Mouse (Mus musculus) CD4-positive, CD25-positive, alpha-beta regulatory T cell, adult 2 months (primary cell): ENCODE results near the gene Acer1.
"Not testable (repeated sequence)": the region's sequence is repeated elsewhere in the genome, so short reads cannot be mapped to it uniquely, and the experiment has no call there.

Experiments
- DNase-seq: peaks from one replicate; pipeline ENCODE4 v3.0.0-alpha.2; 2012; ENCODE audit warnings: low read depth, low spot score

Gene Acer1

GRCm38 (mm10) chr17:56952639-56953038 is 29.3 kb downstream of the Acer1 start:
- DNase-seq = no peak

GRCm38 (mm10) chr17:56950915-56951314 is 31.0 kb downstream of the Acer1 start:
- DNase-seq = peak; percentile 87

GRCm38 (mm10) chr17:56938751-56939150 is 43.2 kb downstream of the Acer1 start:
- no peak for DNase-seq

GRCm38 (mm10) chr17:56936731-56937130 is 45.2 kb downstream of the Acer1 start:
- no peak for DNase-seq

- DNase-seq = peak; percentile 98
Measured at GRCm38 (mm10) chr17:56935363-56936131, 46.4 kb downstream of the Acer1 start, which contains the start of gene Mllt1. Gene Mllt1 (minus strand): TSS chr17:56935415.

GRCm38 (mm10) chr17:56934545-56935330 is 47.2 kb downstream of the Acer1 start:
- DNase-seq = no peak

- no peak for DNase-seq
Measured at GRCm38 (mm10) chr17:56933395-56933794, 48.5 kb downstream of the Acer1 start.

- DNase-seq = no peak
Measured at GRCm38 (mm10) chr17:56930026-56930425, 51.9 kb downstream of the Acer1 start.

- no peak for DNase-seq
Measured at GRCm38 (mm10) chr17:56929530-56929929, 52.4 kb downstream of the Acer1 start.

GRCm38 (mm10) chr17:56929101-56929500 is 52.8 kb downstream of the Acer1 start:
- no peak for DNase-seq

- DNase-seq = peak; percentile 36
Measured at GRCm38 (mm10) chr17:56925998-56926397, 55.9 kb downstream of the Acer1 start.

GRCm38 (mm10) chr17:56919725-56920124 is 62.2 kb downstream of the Acer1 start:
- no peak for DNase-seq

GRCm38 (mm10) chr17:56917166-56917565 is 64.8 kb downstream of the Acer1 start:
- no peak for DNase-seq

GRCm38 (mm10) chr17:56913444-56913843 is 68.5 kb downstream of the Acer1 start:
- peak; percentile 19 for DNase-seq

- no peak for DNase-seq
Measured at GRCm38 (mm10) chr17:56913023-56913422, 68.9 kb downstream of the Acer1 start.

- DNase-seq = not testable (repeated sequence)
Measured at GRCm38 (mm10) chr17:56909764-56910163, 72.2 kb downstream of the Acer1 start.

GRCm38 (mm10) chr17:56907887-56908286 is 74.0 kb downstream of the Acer1 start:
- no peak for DNase-seq

GRCm38 (mm10) chr17:56907096-56907495 is 74.8 kb downstream of the Acer1 start:
- no peak for DNase-seq

GRCm38 (mm10) chr17:56906166-56906565 is 75.8 kb downstream of the Acer1 start:
- DNase-seq = no peak
